Mouse (Mus musculus): ENCODE results near the gene Hmg20a.

- TF ChIP-seq CTCF (IDR thresholded peaks at IDR 0.05; ENCODE audit: low read depth) (no peak), EP300 (optimal IDR thresholded peaks at IDR 0.05) (no peak)
Measured at GRCm38 (mm10) chr9:56404619-56405018, 13.8 kb upstream of the Hmg20a start.

Measured in stomach, postnatal 0 days (tissue).